Mouse (Mus musculus) 3T3-L1 (cell line): ENCODE results near the gene Gbp4.
"Not testable (repeated sequence)": the region's sequence is repeated elsewhere in the genome, so short reads cannot be mapped to it uniquely, and the experiment has no call there.

Experiments used
- DNase-seq: peaks from one replicate; pipeline ENCODE4 v3.0.0-alpha.2; 2015; ENCODE audit warnings: low read depth, low spot score

Gbp4 gene

GRCm38 (mm10) chr5:105139409-105140088, at the start of gene Gbp4, which contains the start of the genes Gbp9 and Gbp8:
Gene Gbp4 (minus strand): TSS chr5:105139586.
Gene Gbp9 (minus strand): TSS chr5:105139539.
Gene Gbp8 (minus strand): TSS chr5:105139540.
- peak; percentile 45 for DNase-seq

GRCm38 (mm10) chr5:105181446-105181845, 42.1 kb upstream of the Gbp4 start:
- DNase-seq: no peak

- DNase-seq: no peak
These were observed 17.2 kb upstream of the Gbp4 start for GRCm38 (mm10) chr5:105156582-105156981.

- DNase-seq: peak; percentile 81
These were observed 14.7 kb upstream of the Gbp4 start for GRCm38 (mm10) chr5:105154049-105154448.

GRCm38 (mm10) chr5:105148062-105148461, 8.7 kb upstream of the Gbp4 start:
- not testable (repeated sequence) for DNase-seq

GRCm38 (mm10) chr5:105146447-105146846, 7.1 kb upstream of the Gbp4 start:
- DNase-seq: no peak

- DNase-seq: peak; percentile 13
These were observed 6.3 kb upstream of the Gbp4 start for GRCm38 (mm10) chr5:105145731-105146130.

- DNase-seq: not testable (repeated sequence)
These were observed 864 bp upstream of the Gbp4 start for GRCm38 (mm10) chr5:105140089-105140810.

- no peak for DNase-seq
These were observed 480 bp downstream of the Gbp4 start for GRCm38 (mm10) chr5:105138906-105139305.

GRCm38 (mm10) chr5:105136706-105137304, 2.6 kb downstream of the Gbp4 start:
- not testable (repeated sequence) for DNase-seq

- DNase-seq: not testable (repeated sequence)
These were observed 17.7 kb downstream of the Gbp4 start for GRCm38 (mm10) chr5:105121731-105122130.

- DNase-seq: no peak
These were observed 23.6 kb downstream of the Gbp4 start for GRCm38 (mm10) chr5:105115740-105116139.

- DNase-seq: no peak
These were observed 24.7 kb downstream of the Gbp4 start for GRCm38 (mm10) chr5:105114696-105115095.

GRCm38 (mm10) chr5:105113656-105114055, 25.7 kb downstream of the Gbp4 start:
- DNase-seq: no peak

GRCm38 (mm10) chr5:105110271-105110852, 29.0 kb downstream of the Gbp4 start:
- DNase-seq: peak; percentile 67

GRCm38 (mm10) chr5:105109775-105110174, 29.6 kb downstream of the Gbp4 start:
- peak; percentile 27 for DNase-seq

GRCm38 (mm10) chr5:105105689-105106088, 33.7 kb downstream of the Gbp4 start:
- peak; percentile 4 for DNase-seq

- no peak for DNase-seq
These were observed 57.5 kb downstream of the Gbp4 start for GRCm38 (mm10) chr5:105081900-105082299.

- DNase-seq: not testable (repeated sequence)
These were observed 71.0 kb downstream of the Gbp4 start for GRCm38 (mm10) chr5:105068356-105068755.
